Mouse (Mus musculus): ENCODE data around the gene Cyp4v3. TPM values are rescaled to one million over a fixed set of nuclear protein-coding genes. Genes with fewer than 3 reads are reported as not detected.

Cyp4v3 gene
- total RNA-seq, 2 experiments from 2014 or later = 23.5 to 23.7 TPM

GRCm38 (mm10) chr8:45324151-45324550 is 8.9 kb downstream of the Cyp4v3 start:
- no peak for DNase-seq (ENCODE audit: low spot score in 2 of 2)

GRCm38 (mm10) chr8:45321365-45321764 is 11.7 kb downstream of the Cyp4v3 start:
- no peak for DNase-seq (ENCODE audit: low spot score in 2 of 2)

- DNase-seq (ENCODE audit: low spot score in 2 of 2) = no peak
Measured at GRCm38 (mm10) chr8:45320930-45321329, 12.1 kb downstream of the Cyp4v3 start.

- no peak for DNase-seq (ENCODE audit: low spot score in 2 of 2)
Measured at GRCm38 (mm10) chr8:45310967-45311366, 22.0 kb downstream of the Cyp4v3 start.

GRCm38 (mm10) chr8:45308366-45308765 is 24.6 kb downstream of the Cyp4v3 start, which contains the start of gene Gm45753:
Gene Gm45753, minus strand, starts transcription at chr8:45308466.
- no peak for DNase-seq (ENCODE audit: low spot score in 2 of 2)

- no peak for DNase-seq (ENCODE audit: low spot score in 2 of 2)
Measured at GRCm38 (mm10) chr8:45305479-45305878, 27.5 kb downstream of the Cyp4v3 start.

GRCm38 (mm10) chr8:45304354-45304753 is 28.7 kb downstream of the Cyp4v3 start:
- no peak for DNase-seq (ENCODE audit: low spot score in 2 of 2)

GRCm38 (mm10) chr8:45302390-45302789 is 30.6 kb downstream of the Cyp4v3 start:
- DNase-seq (ENCODE audit: low spot score in 2 of 2) = no peak

- no peak for DNase-seq (ENCODE audit: low spot score in 2 of 2)
Measured at GRCm38 (mm10) chr8:45295276-45295675, 37.7 kb downstream of the Cyp4v3 start.

- DNase-seq (ENCODE audit: low spot score in 2 of 2) = no peak
Measured at GRCm38 (mm10) chr8:45294687-45295086, 38.3 kb downstream of the Cyp4v3 start, which contains the start of gene Klkb1. Gene Klkb1, minus strand, starts transcription at chr8:45294859.

GRCm38 (mm10) chr8:45291790-45292189 is 41.2 kb downstream of the Cyp4v3 start:
- DNase-seq (ENCODE audit: low spot score in 2 of 2) = no peak

- no peak for DNase-seq (ENCODE audit: low spot score in 2 of 2)
Measured at GRCm38 (mm10) chr8:45281630-45282029, 51.4 kb downstream of the Cyp4v3 start.

GRCm38 (mm10) chr8:45277453-45277852 is 55.6 kb downstream of the Cyp4v3 start:
- no peak for DNase-seq (ENCODE audit: low spot score in 2 of 2)

GRCm38 (mm10) chr8:45274317-45274716 is 58.7 kb downstream of the Cyp4v3 start:
- no peak for DNase-seq (ENCODE audit: low spot score in 2 of 2)

- no peak for DNase-seq (ENCODE audit: low spot score in 2 of 2)
Measured at GRCm38 (mm10) chr8:45269056-45269455, 64.0 kb downstream of the Cyp4v3 start.

- no peak for DNase-seq (ENCODE audit: low spot score in 2 of 2)
Measured at GRCm38 (mm10) chr8:45268485-45268884, 64.5 kb downstream of the Cyp4v3 start.

GRCm38 (mm10) chr8:45267611-45268391 is 65.2 kb downstream of the Cyp4v3 start:
- DNase-seq (ENCODE audit: low spot score in 2 of 2) = no peak

- no peak for DNase-seq (ENCODE audit: low spot score in 2 of 2)
Measured at GRCm38 (mm10) chr8:45266993-45267392, 66.0 kb downstream of the Cyp4v3 start.

- no peak for DNase-seq (ENCODE audit: low spot score in 2 of 2)
Measured at GRCm38 (mm10) chr8:45264918-45265317, 68.1 kb downstream of the Cyp4v3 start.

- no peak for DNase-seq (ENCODE audit: low spot score in 2 of 2)
Measured at GRCm38 (mm10) chr8:45262851-45263250, 70.2 kb downstream of the Cyp4v3 start.

- no peak for DNase-seq (ENCODE audit: low spot score in 2 of 2)
Measured at GRCm38 (mm10) chr8:45261920-45262319, 71.1 kb downstream of the Cyp4v3 start, which contains the start of gene F11. Gene F11, minus strand, starts transcription at chr8:45262031.

- DNase-seq (ENCODE audit: low spot score in 2 of 2) = no peak
Measured at GRCm38 (mm10) chr8:45258421-45258820, 74.6 kb downstream of the Cyp4v3 start.

GRCm38 (mm10) chr8:45255040-45255439 is 78.0 kb downstream of the Cyp4v3 start:
- DNase-seq (ENCODE audit: low spot score in 2 of 2) = no peak
